Mouse (Mus musculus) erythroid progenitor cell, adult 5-6 weeks (primary cell): ENCODE data around the gene Spen. TPM values are rescaled to one million over a fixed set of nuclear protein-coding genes. Genes with fewer than 3 reads are reported as not detected.
"Not testable (repeated sequence)": the region's sequence is repeated elsewhere in the genome, so short reads cannot be mapped to it uniquely, and the experiment has no call there.

Source experiments
- ATAC-seq: replicated peaks from 2 replicates; pipeline ENCODE4 v1.8.0; 2016; ENCODE audit warnings: moderate number of reproducible peaks, mild to moderate bottlenecking, moderate TSS enrichment, inconsistent platforms; ENCODE audit not compliant: poor library complexity, low FRiP score, severe bottlenecking
- total RNA-seq, 2 experiments: library from RNA; stranded (forward) in 1 of 2; stranded (reverse) in 1 of 2; fragments of 150-400 nt in 1 of 2; fragments of 186-747, 209-891 nt in 1 of 2; gene quantifications; 2 replicates each; pipeline versions ENCODE4 v1.2.3 to v1.2.4; 2015 to 2017; ENCODE audit warnings: low replicate concordance in 2 of 2

The Spen gene
- total RNA-seq, 2 experiments from 2014 or later: 72.9 to 132 TPM

- ATAC-seq: not testable (repeated sequence)
These were observed 23.0 kb upstream of the Spen start for GRCm38 (mm10) chr4:141561331-141561919.

- ATAC-seq: peak; percentile 86
These were observed 21.5 kb upstream of the Spen start for GRCm38 (mm10) chr4:141559898-141560263.

- peak; percentile 83 for ATAC-seq
These were observed 20.9 kb upstream of the Spen start for GRCm38 (mm10) chr4:141559131-141559897.

- ATAC-seq: no peak; the same call in 1 of the 2 replicates
These were observed 20.3 kb upstream of the Spen start for GRCm38 (mm10) chr4:141558658-141559057.

GRCm38 (mm10) chr4:141556163-141556562 lies 17.8 kb upstream of the Spen start:
- ATAC-seq: not testable (repeated sequence)

GRCm38 (mm10) chr4:141554255-141554865 lies 16.0 kb upstream of the Spen start:
- ATAC-seq: not testable (repeated sequence)

GRCm38 (mm10) chr4:141552484-141552883 lies 14.1 kb upstream of the Spen start:
- 0 out of 2 replicates have a peak, but pooled peaks have one; percentile 47 for ATAC-seq

- ATAC-seq: no peak
These were observed 8.9 kb upstream of the Spen start for GRCm38 (mm10) chr4:141547299-141547698.

- ATAC-seq: peak; percentile 81
These were observed 8.2 kb upstream of the Spen start for GRCm38 (mm10) chr4:141546334-141547200.

- ATAC-seq: peak; percentile 89
These were observed 7.4 kb upstream of the Spen start for GRCm38 (mm10) chr4:141545743-141546333.

- ATAC-seq: peak; percentile 72
These were observed 6.8 kb upstream of the Spen start for GRCm38 (mm10) chr4:141545071-141545742.

- ATAC-seq: no peak
These were observed 6.1 kb upstream of the Spen start for GRCm38 (mm10) chr4:141544536-141544935.

- no peak for ATAC-seq
These were observed 5.2 kb upstream of the Spen start for GRCm38 (mm10) chr4:141543593-141543992.

- ATAC-seq: no peak
These were observed 3.5 kb upstream of the Spen start for GRCm38 (mm10) chr4:141541851-141542250.

GRCm38 (mm10) chr4:141540844-141541243 lies 2.4 kb upstream of the Spen start:
- no peak for ATAC-seq

- no peak for ATAC-seq
These were observed 893 bp upstream of the Spen start for GRCm38 (mm10) chr4:141539213-141539767.

GRCm38 (mm10) chr4:141537706-141538407 lies 540 bp downstream of the Spen start:
- ATAC-seq: peak; percentile 32; the same call in 1 of the 2 replicates

- ATAC-seq: no peak
These were observed 1.2 kb downstream of the Spen start for GRCm38 (mm10) chr4:141537226-141537610.
